Mouse (Mus musculus) intestine, embryonic 16.5 days (tissue): ENCODE results near the gene H2al1a. TPM values are rescaled to one million over a fixed set of nuclear protein-coding genes. Genes with fewer than 3 reads are reported as not detected.
A peak's percentile ranks its signal among the peaks of the same experiment; 100 is the strongest.
"Not testable (repeated sequence)": the region's sequence is repeated elsewhere in the genome, so short reads cannot be mapped to it uniquely, and the experiment has no call there.

ENCODE experiments used
- ATAC-seq: fragments of 200-750 bp; cut with Nextera tagmentation; 2 replicates; pipeline ENCODE4 v1.8.0; 2017; ENCODE audit warnings: moderate TSS enrichment, moderate library complexity
- H3K27ac ChIP-seq: fragments of 300-500 bp; sonication (generic); 2 replicates; pipeline ENCODE4 v1.5.1; 2014; ENCODE audit warnings: mild to moderate bottlenecking, low read length
- H3K27me3 ChIP-seq: fragments of 300-500 bp; sonication (generic); replicated peaks from 2 replicates; pipeline ENCODE4 v1.6.1; 2014; ENCODE audit warnings: low read length, control low read depth, mixed read lengths; ENCODE audit not compliant: control insufficient read depth, insufficient read depth
- H3K36me3 ChIP-seq: fragments of 300-500 bp; sonication (generic); 2 replicates; pipeline ENCODE4 v1.6.1; 2014; ENCODE audit warnings: low read length, control low read depth; ENCODE audit not compliant: control insufficient read depth, insufficient read depth
- H3K4me1 ChIP-seq: fragments of 300-500 bp; sonication (generic); 2 replicates; pipeline ENCODE4 v1.6.1; 2014; ENCODE audit warnings: low read length, control low read depth, mixed read lengths; ENCODE audit not compliant: control insufficient read depth, insufficient read depth
- H3K4me2 ChIP-seq: fragments of 300-500 bp; sonication (generic); 2 replicates; pipeline ENCODE4 v1.6.1; 2014; ENCODE audit warnings: low read depth, low read length, control low read depth
- H3K4me3 ChIP-seq: fragments of 300-500 bp; sonication (generic); 2 replicates; pipeline ENCODE4 v1.5.1; 2014; ENCODE audit warnings: mild to moderate bottlenecking, low read length
- H3K9ac ChIP-seq: fragments of 300-500 bp; sonication (generic); 2 replicates; pipeline ENCODE4 v1.6.1; 2014; ENCODE audit warnings: low read depth, low read length
- H3K9me3 ChIP-seq: fragments of 300-500 bp; sonication (generic); 2 replicates; pipeline ENCODE4 v1.6.1; 2016; ENCODE audit warnings: low read length, control low read depth; ENCODE audit not compliant: control insufficient read depth
- WGBS: fragments of 180-500 bp; shearing (Covaris S2); extraction: QIAGEN DNeasy Blood & Tissue Kit; methylation state at CpG from one replicate; pipeline ENCODE4 v1.1.7; 2014; 5-methylcytosine and 5-hydroxymethylcytosine counted together
- polyA plus RNA-seq: library from polyadenylated mRNA; unstranded; fragments of >200 nt; fragmentation: Nextera tagmentation; extraction: Ambion mirVana; gene quantifications from 2 replicates; pipeline ENCODE4 v1.2.1, GENCODE M21; 2015

H2al1a gene
- polyA plus RNA-seq: not detected in 2 replicates

DNA sequence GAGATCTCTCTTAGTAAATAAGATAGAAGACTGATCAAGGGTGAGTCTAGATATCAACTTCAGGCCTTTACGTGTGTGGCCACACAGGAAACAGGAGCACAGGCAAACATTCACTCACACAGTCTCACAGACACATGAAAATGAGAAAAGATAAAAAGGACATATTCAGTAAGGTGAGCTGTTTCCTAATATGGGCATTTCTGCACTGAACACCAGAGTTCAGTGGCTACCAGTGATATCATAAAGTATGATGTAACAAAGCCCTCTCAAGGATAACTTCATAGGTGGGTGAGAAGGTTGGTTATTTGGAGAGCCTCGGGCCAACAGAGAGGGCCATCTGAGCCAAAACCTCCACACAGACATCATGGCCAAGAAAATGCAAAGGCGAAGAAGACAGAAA lies at the start of gene H2al1a:
H2al1a (plus strand) TSS at position 301 of the 400 bp plus-strand sequence.
- not testable (repeated sequence) for H3K27ac ChIP-seq, H3K4me2 ChIP-seq, H3K9me3 ChIP-seq, H3K4me3 ChIP-seq, H3K9ac ChIP-seq, H3K27me3 ChIP-seq, H3K4me1 ChIP-seq, ATAC-seq, H3K36me3 ChIP-seq
- no CpG with 5 or more reads among the region's 3 CpGs for WGBS

DNA sequence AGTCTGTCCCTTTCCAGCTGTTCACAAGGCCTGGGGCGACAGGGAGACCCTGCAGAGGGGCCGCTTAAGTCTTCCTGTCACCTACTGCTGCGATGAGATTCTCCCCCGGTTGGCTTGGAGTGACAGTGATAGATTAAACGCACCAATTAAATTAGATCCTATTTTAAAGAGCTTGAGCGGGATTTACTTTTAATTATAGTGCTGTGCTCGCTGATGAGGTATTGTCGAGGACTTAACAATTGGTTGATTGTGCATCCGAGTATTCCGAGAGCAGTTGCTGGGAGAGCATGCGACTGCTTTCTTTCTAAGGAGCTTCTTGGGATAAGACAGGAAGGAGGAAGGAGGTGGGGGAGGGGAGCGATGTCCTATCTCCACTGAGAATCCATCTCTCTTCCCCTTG lies 48.9 kb upstream of the H2al1a start:
- Histone ChIP-seq H3K4me2 (no peak overlapping the region), H3K27me3 (no peaks in the 10 kb centered on the region; the same call in 1 of the 2 replicates), H3K4me3 (no peak overlapping the region), H3K36me3 (no peaks in the 10 kb centered on the region), H3K4me1 (peaks cover 3% of the 10 kb centered on the region; the same call in 1 of the 2 replicates), H3K27ac (no peak overlapping the region), H3K9me3 (no peaks in the 10 kb centered on the region), H3K9ac (no peak overlapping the region)
- no peak for ATAC-seq
- whole genome bisulfite sequencing: 35% methylated on average over 12 of the region's 12 CpGs

DNA sequence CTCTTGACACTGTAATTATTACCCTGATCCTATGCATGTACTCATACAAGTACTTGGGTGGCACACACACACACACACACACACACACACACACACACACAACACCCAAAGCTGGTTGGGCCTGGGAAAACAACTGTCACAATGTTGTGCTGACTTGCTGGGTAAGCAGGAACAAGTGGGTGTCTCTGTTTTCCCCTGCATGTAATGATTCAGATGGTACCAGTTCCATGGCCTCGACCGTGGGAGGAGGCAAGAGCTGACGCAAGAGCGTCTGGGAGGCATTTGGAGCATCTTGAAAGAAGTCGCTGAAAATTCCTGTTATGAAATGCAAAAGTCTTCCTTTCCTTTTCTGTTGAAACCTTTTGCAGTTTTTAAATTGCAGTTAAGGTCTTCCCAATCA lies 45.0 kb upstream of the H2al1a start:
- H3K27ac ChIP-seq: peak overlapping the region; percentile 45

DNA sequence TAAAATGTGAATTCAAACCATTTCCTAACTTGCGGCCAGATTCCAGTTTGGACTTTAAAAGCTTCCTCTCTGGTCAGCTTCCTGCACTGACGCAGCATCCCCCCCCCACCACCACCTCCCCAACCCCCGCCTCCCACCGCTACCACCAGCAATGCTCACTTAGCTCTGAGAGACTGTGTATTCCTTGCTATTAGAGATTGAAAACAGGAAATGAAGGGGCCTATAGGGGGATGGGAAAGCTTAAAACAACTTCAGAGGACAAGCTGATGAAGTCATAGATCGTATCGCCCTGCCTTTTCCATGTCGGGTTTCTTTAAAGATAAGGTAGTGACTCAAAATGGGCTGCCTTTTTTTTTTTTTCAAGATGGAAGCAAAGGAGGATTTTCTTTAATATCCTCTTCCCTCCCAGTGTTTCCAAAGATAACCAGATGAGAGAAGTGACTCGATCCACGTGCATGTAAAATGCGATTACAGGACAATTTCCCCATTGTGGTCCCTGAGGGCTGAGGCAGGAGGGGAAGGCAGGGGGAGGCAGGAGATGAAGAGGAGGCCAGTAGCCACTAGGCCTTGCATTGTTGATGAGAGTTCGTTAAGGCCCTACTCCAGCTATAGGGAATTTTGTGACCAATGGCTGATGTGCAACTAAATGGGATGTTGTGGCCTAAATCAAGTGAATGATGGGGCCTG lies 44.4 kb upstream of the H2al1a start:
- peaks cover 11% of the 10 kb centered on the region for H3K4me1 ChIP-seq
- H3K36me3 ChIP-seq: no peaks in the 10 kb centered on the region
- no peak for ATAC-seq
- peak overlapping the region; percentile 45 for H3K27ac ChIP-seq
- H3K4me3 ChIP-seq: no peak overlapping the region
- H3K9ac ChIP-seq: no peak overlapping the region
- no peak overlapping the region for H3K4me2 ChIP-seq
- WGBS: 45% methylated on average over 11 of the region's 11 CpGs
- H3K9me3 ChIP-seq: no peaks in the 10 kb centered on the region
- no peaks in the 10 kb centered on the region; the same call in 1 of the 2 replicates for H3K27me3 ChIP-seq

More for the DNA sequence above, 45.0 kb upstream of the H2al1a start:
- no peaks in the 10 kb centered on the region for H3K36me3 ChIP-seq
- no peaks in the 10 kb centered on the region for H3K9me3 ChIP-seq
- no peak overlapping the region for H3K4me2 ChIP-seq
- H3K4me3 ChIP-seq: no peak overlapping the region
- peaks cover 11% of the 10 kb centered on the region for H3K4me1 ChIP-seq
- no peak overlapping the region for H3K9ac ChIP-seq
- H3K27me3 ChIP-seq: no peaks in the 10 kb centered on the region; the same call in 1 of the 2 replicates
- ATAC-seq: no peak
- 39% methylated on average over 5 of the region's 5 CpGs for WGBS

DNA sequence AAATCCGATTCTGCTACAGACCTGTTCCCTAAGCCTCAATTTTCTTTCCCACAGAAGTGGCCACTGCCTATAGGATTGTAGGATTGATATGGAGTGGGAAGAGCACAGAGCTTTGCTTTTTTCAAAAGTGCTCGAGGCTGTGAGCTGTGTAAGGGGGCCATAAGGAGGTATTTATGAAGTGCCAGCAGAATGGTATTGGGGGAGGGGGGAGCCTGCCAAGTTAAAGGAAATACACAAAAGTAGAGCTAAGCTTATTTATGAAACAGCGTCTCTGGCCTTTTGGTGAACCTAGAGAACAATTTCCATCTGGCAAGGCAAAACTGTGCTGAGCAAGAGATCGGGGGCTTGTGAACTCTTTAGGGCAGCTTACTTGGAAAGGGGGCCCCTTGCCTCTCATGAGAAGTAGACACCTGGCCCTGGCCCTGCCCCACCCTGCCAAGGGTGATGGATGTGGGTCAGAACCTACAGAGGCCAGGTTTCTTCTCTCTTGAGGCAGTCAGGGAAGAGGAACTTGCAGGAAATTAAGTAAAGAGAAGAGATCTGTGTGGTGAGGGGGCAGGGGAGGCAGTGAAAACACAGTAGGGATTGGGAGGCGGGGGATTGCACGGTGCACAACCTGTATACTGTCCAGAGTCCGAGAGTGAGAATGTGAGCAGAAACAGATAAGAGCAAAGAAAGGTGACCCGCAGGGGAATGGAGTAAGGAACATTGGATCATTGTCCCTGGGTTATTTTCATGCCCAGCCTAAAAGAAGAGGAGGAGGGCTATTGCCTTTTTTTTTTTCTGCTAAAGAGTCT lies 43.3 kb upstream of the H2al1a start:
- Histone ChIP-seq H3K4me1 (peaks cover 11% of the 10 kb centered on the region), H3K4me2 (no peak overlapping the region), H3K27me3 (no peaks in the 10 kb centered on the region; the same call in 1 of the 2 replicates), H3K9ac (no peak overlapping the region), H3K36me3 (no peaks in the 10 kb centered on the region), H3K9me3 (no peaks in the 10 kb centered on the region), H3K27ac (peak overlapping the region; percentile 37; the same call in 1 of the 2 replicates), H3K4me3 (no peak overlapping the region)
- no peak for ATAC-seq
- WGBS: 40% methylated on average over 8 of the region's 8 CpGs

DNA sequence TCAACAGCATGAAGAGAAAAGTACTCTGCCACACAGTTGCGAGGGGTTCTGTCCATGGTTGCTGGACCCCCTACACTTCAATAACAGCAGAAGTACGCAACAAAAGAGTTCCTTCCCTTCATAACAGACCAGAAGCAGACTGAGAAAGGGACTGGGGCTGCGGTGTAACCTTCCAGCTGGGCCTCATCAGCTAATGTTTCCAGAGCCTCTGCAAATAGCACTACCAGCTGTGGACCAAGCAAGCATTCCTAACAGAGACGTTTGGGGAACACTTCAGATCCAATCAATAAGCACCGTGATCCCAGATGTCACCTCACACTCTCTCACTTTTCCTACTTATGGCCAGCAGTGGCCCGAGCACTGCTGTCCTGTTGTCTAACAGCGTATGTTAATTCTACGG lies 34.1 kb upstream of the H2al1a start:
- no peak overlapping the region for H3K4me2 ChIP-seq
- H3K27me3 ChIP-seq: peaks cover 5% of the 10 kb centered on the region
- H3K36me3 ChIP-seq: no peaks in the 10 kb centered on the region
- no peak overlapping the region for H3K4me3 ChIP-seq
- no peak overlapping the region for H3K9ac ChIP-seq
- 56% methylated on average over 8 of the region's 8 CpGs for WGBS
- H3K4me1 ChIP-seq: no peaks in the 10 kb centered on the region
- no peak overlapping the region for H3K27ac ChIP-seq
- ATAC-seq: no peak
- H3K9me3 ChIP-seq: no peaks in the 10 kb centered on the region

DNA sequence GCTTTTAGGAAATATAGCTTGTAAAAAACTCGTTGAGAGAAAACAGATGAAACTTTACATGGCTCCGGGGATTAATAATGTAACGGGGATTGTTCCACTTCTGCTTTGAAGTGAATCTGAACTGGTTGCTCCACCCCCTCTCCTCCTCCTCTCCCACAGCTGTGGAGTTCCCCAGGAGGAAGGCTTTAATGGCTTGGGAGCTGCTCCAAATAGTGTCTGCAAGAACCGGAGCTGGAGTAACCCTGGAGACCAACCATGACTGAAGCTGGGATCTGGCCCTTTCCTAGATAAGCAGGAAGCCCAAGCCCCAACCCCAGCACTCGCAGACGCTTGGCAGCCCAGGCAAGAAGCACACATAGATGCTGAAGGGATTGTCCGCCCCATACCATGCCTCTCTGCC lies 31.3 kb upstream of the H2al1a start:
- H3K4me3 ChIP-seq: no peak overlapping the region
- H3K4me2 ChIP-seq: no peak overlapping the region
- H3K36me3 ChIP-seq: no peaks in the 10 kb centered on the region
- no peaks in the 10 kb centered on the region for H3K4me1 ChIP-seq
- peaks cover 5% of the 10 kb centered on the region; the same call in 1 of the 2 replicates for H3K27me3 ChIP-seq
- no peak overlapping the region for H3K27ac ChIP-seq
- WGBS: 40% methylated on average over 7 of the region's 7 CpGs
- H3K9ac ChIP-seq: no peak overlapping the region
- ATAC-seq: 0 out of 2 replicates have a peak, but pooled peaks have one; percentile 60
- H3K9me3 ChIP-seq: no peaks in the 10 kb centered on the region

DNA sequence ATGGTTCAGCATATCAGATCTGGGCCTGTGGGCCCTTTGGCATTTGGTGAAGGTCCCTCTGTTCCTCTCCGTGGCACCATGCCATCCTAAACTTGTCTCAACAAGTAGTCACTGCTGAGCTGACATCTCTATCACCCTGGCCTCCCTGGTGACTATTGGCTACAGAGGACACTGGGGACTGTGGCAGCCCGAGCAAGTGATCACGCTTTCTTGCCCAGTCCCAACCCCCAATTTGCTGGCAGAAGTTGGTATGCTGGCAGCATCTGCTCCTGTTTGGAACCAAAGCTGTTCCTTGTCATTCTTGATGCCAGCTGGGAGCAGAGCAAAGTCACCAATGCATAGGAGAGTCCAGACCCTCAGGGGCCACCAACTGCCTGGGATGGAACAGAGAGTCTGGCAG lies 30.0 kb upstream of the H2al1a start:
- no peak for ATAC-seq

DNA sequence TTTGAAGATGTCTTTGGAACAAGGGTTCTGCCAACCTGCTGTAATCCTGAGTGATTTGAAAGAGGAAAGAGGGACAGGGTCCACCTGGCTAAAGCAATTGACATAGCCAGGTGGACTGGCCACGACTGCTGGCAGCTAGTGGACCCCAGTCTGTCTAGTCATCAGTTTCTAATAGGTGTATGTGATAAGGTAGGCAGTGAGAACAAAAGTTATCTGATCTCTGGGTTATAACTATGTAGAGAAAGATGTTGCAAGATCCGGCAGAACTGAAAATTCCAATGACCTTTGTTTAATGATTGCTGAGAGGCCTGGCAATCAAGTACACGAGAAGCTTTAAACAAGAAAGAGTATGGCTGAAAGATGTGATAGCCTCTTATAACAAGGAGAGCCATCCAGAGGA lies 25.9 kb upstream of the H2al1a start:
- 43% methylated on average over 3 of the region's 3 CpGs for WGBS
- no peak overlapping the region for H3K9ac ChIP-seq
- no peaks in the 10 kb centered on the region for H3K36me3 ChIP-seq
- H3K27ac ChIP-seq: no peak overlapping the region
- no peaks in the 10 kb centered on the region for H3K4me1 ChIP-seq
- H3K4me3 ChIP-seq: no peak overlapping the region
- H3K27me3 ChIP-seq: peaks cover 8% of the 10 kb centered on the region; the same call in 1 of the 2 replicates
- peak; percentile 66 for ATAC-seq
- H3K4me2 ChIP-seq: no peak overlapping the region
- no peaks in the 10 kb centered on the region for H3K9me3 ChIP-seq

More for the DNA sequence above, 30.0 kb upstream of the H2al1a start:
- H3K27me3 ChIP-seq: peaks cover 5% of the 10 kb centered on the region; the same call in 1 of the 2 replicates
- 94% methylated on average over 3 of the region's 3 CpGs for WGBS
- no peak overlapping the region for H3K27ac ChIP-seq
- H3K9me3 ChIP-seq: no peaks in the 10 kb centered on the region
- no peak overlapping the region for H3K4me2 ChIP-seq
- no peaks in the 10 kb centered on the region for H3K4me1 ChIP-seq
- H3K4me3 ChIP-seq: no peak overlapping the region
- H3K9ac ChIP-seq: no peak overlapping the region
- H3K36me3 ChIP-seq: no peaks in the 10 kb centered on the region
